Mouse (Mus musculus) kidney, embryonic 14.5 days (tissue): ENCODE measurements around the gene Aff3. TPM values are rescaled to one million over a fixed set of nuclear protein-coding genes. Genes with fewer than 3 reads are reported as not detected.
A peak's percentile ranks its signal among the peaks of the same experiment; 100 is the strongest.
"Not testable (repeated sequence)": the region's sequence is repeated elsewhere in the genome, so short reads cannot be mapped to it uniquely, and the experiment has no call there.

Source experiments
- ATAC-seq: fragments of 200-750 bp; cut with Nextera tagmentation; 2 replicates; pipeline ENCODE4 v1.8.0; 2017; ENCODE audit warnings: moderate number of reproducible peaks, mild to moderate bottlenecking, moderate TSS enrichment, moderate library complexity; ENCODE audit not compliant: low FRiP score, low TSS enrichment
- H3K27ac ChIP-seq: fragments of 300-500 bp; sonication (generic); 2 replicates; pipeline ENCODE4 v1.5.1; 2014; ENCODE audit warnings: low read depth, mild to moderate bottlenecking, low read length, moderate library complexity, mixed read lengths
- H3K27me3 ChIP-seq: fragments of 300-500 bp; sonication (generic); 2 replicates; pipeline ENCODE4 v1.6.1; 2014; ENCODE audit warnings: mild to moderate bottlenecking, low read length; ENCODE audit not compliant: control insufficient read depth, insufficient read depth
- H3K36me3 ChIP-seq: fragments of 300-500 bp; sonication (generic); 2 replicates; pipeline ENCODE4 v1.6.1; 2014; ENCODE audit warnings: low read length, mixed read lengths; ENCODE audit not compliant: control insufficient read depth, insufficient read depth
- H3K4me1 ChIP-seq: fragments of 300-500 bp; sonication (generic); 2 replicates; pipeline ENCODE4 v1.6.1; 2014; ENCODE audit warnings: low read length, mixed read lengths; ENCODE audit not compliant: control insufficient read depth, insufficient read depth
- H3K4me2 ChIP-seq: fragments of 300-500 bp; sonication (generic); replicated peaks from 2 replicates; pipeline ENCODE4 v1.6.1; 2014; ENCODE audit warnings: low read depth, mild to moderate bottlenecking, low read length
- H3K4me3 ChIP-seq: fragments of 300-500 bp; sonication (generic); 2 replicates; pipeline ENCODE4 v1.5.1; 2014; ENCODE audit warnings: mild to moderate bottlenecking, low read length
- H3K9ac ChIP-seq: fragments of 300-500 bp; sonication (generic); 2 replicates; pipeline ENCODE4 v1.6.1; 2014; ENCODE audit warnings: low read depth, mild to moderate bottlenecking, low read length, moderate library complexity
- H3K9me3 ChIP-seq: fragments of 300-500 bp; sonication (generic); 2 replicates; pipeline ENCODE4 v1.6.1; 2016; ENCODE audit warnings: low read length; ENCODE audit not compliant: control insufficient read depth
- WGBS: fragments of 180-500 bp; shearing (Covaris S2); extraction: QIAGEN DNeasy Blood & Tissue Kit; methylation state at CpG from one replicate; pipeline ENCODE4 v1.1.7; 2014; 5-methylcytosine and 5-hydroxymethylcytosine counted together
- polyA plus RNA-seq: library from polyadenylated mRNA; unstranded; fragments of >200 nt; fragmentation: Nextera tagmentation; extraction: Ambion mirVana; gene quantifications from 2 replicates; pipeline ENCODE4 v1.2.1, GENCODE M21; 2014

Gene Aff3
- polyA plus RNA-seq, 1 experiment from 2014 or later, result 11.9 TPM

DNA sequence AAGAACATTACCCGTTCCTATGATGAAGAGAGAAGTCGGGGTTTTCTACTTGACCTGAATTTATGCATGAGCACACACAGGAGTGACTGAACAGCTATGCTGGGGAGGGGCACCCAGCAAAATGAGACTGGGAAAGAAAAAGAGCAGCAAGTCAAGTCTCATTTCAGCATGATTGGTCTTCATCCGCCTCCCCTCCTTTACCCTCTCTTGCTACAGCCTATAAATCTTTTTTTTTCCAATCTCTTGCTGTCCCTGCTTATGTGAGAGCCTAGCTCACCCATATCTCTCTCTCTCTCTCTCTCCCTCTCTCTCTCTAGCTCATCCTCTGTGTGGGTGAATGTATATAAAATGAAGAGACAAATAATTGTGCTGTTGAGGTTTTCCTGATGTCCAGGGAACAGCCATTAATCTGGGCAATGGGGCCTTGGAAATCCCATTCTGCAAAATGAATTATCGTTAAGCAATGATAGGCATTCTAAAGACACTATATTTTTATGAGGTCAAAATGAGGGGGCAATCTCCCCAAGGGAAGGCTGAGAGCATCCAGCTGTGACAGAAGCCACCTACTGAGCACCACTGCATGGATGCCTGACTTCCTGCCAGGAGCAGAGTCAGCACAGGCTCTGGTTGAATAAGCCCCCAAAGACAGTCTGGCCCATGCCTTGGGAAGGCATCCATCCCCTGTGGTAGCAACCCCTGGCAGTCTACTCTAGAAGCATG lies 224.8 kb downstream of the Aff3 start:
- peak overlapping the region; percentile 31 for H3K4me2 ChIP-seq
- 4% methylated on average over 4 of the region's 4 CpGs for WGBS
- peak; percentile 90 for ATAC-seq
- H3K9ac ChIP-seq, result no peak overlapping the region
- no peak overlapping the region for H3K4me3 ChIP-seq
- H3K36me3 ChIP-seq, result no peaks in the 10 kb centered on the region
- no peaks in the 10 kb centered on the region for H3K9me3 ChIP-seq
- peaks cover 48% of the 10 kb centered on the region for H3K4me1 ChIP-seq
- H3K27me3 ChIP-seq, result no peaks in the 10 kb centered on the region
- H3K27ac ChIP-seq, result peak overlapping the region; percentile 89

DNA sequence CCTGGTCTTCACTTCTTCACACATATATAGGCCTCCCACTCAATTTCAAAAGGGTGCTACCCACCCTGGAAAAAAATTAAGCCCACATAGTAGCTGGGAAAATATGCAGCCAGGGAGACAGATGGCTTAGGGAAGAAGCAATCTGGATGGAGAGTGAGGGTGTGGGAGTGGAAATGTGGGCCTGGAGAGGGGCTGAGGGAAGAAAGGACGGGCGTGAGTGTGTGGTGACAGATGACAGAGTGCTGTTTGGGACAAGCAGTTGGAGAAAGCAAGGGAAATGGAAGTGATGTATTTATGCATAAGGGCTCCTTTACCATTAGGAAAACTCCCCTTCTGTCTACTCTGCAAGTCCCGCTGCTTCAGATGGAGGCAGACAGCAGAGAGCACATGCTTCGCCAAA lies 226.3 kb downstream of the Aff3 start:
- H3K4me1 ChIP-seq, result peaks cover 48% of the 10 kb centered on the region
- no peaks in the 10 kb centered on the region for H3K9me3 ChIP-seq
- H3K27me3 ChIP-seq, result no peaks in the 10 kb centered on the region
- no peak overlapping the region for H3K4me2 ChIP-seq
- peak; percentile 23; the same call in 1 of the 2 replicates for ATAC-seq
- H3K4me3 ChIP-seq, result no peak overlapping the region
- H3K9ac ChIP-seq, result no peak overlapping the region
- 19% methylated on average over 4 of the region's 4 CpGs for WGBS
- no peaks in the 10 kb centered on the region for H3K36me3 ChIP-seq
- H3K27ac ChIP-seq, result peak overlapping the region; percentile 73

DNA sequence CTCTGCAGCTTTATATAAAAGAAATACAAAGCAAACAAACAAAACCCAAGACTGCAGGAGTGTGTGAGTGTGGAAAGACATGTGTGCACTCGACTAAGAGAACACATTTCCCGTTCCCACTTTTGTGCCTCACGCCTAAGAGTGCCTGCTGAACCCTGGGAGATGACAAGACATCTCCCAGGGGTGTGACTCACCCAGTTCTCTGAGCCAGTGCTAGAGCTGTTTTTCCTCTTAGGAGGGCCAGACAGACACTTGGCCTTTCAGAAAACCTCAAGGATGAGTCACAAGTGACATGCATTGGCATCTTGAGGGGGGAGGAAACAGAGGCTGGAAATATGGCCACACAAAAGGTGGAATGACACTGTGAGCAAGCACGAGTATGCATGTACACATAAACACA lies 227.1 kb downstream of the Aff3 start:
- H3K9me3 ChIP-seq, result no peaks in the 10 kb centered on the region
- H3K9ac ChIP-seq, result no peak overlapping the region
- H3K36me3 ChIP-seq, result no peaks in the 10 kb centered on the region
- no peak for ATAC-seq
- H3K27ac ChIP-seq, result no peak overlapping the region
- no peak overlapping the region for H3K4me2 ChIP-seq
- H3K4me3 ChIP-seq, result no peak overlapping the region
- 70% methylated on average over 4 of the region's 4 CpGs for WGBS
- no peaks in the 10 kb centered on the region for H3K27me3 ChIP-seq
- H3K4me1 ChIP-seq, result peaks cover 48% of the 10 kb centered on the region

DNA sequence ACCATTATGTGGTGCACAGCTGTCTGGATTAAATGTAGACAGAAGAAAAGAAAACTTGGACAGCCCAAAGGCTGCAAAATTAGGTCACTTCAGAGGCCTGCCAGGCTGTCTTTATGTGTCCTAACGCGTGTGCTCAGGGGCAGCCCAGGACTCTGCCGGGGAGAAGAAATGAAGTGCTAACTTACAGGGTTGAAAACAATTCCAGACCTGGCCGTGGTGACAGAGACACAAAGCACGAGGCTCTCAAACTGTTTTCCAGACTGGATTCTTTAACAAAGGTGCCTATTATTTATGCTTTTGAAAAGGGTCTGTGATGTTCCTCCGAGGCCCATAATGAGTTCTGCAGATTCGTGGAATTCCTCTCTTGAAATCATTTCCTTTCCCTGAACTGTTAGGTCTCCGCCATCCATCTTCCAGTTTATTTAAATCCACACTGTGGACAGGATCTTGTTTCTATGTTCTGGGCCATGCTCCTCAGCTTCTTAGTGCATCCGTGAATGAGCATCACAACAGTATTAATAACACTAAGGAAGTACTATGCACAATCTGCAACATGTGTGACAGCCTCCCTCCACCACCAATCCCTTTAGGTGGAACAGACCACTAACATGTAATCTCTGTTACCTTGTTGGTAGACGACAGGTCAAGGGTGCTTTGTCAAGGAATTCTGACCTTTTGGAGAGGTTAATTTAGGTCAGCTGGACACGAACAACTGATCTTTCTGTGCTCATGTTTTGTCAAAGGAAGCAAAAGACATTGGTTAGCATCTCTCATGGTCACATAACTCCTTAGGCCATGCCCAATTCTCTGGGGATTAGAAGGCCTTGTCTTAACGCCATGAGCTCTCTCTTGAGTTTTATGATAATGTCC lies 228.0 kb downstream of the Aff3 start:
- no peaks in the 10 kb centered on the region for H3K36me3 ChIP-seq
- no peak for ATAC-seq
- H3K27ac ChIP-seq, result no peak overlapping the region
- H3K27me3 ChIP-seq, result no peaks in the 10 kb centered on the region
- H3K9ac ChIP-seq, result no peak overlapping the region
- H3K4me1 ChIP-seq, result peaks cover 39% of the 10 kb centered on the region
- H3K4me3 ChIP-seq, result no peak overlapping the region
- WGBS, result 34% methylated on average over 12 of the region's 12 CpGs
- no peaks in the 10 kb centered on the region for H3K9me3 ChIP-seq
- H3K4me2 ChIP-seq, result no peak overlapping the region

GRCm38 (mm10) chr1:38430311-38430710 lies 234.4 kb downstream of the Aff3 start:
- H3K4me1 ChIP-seq, result peaks cover 12% of the 10 kb centered on the region; the same call in 1 of the 2 replicates
- H3K9ac ChIP-seq, H3K27ac ChIP-seq, H3K4me2 ChIP-seq, H3K36me3 ChIP-seq, ATAC-seq, H3K9me3 ChIP-seq, H3K27me3 ChIP-seq, H3K4me3 ChIP-seq: not testable (repeated sequence)
- WGBS, result 91% methylated on average over 12 of the region's 12 CpGs

GRCm38 (mm10) chr1:38428708-38429683 lies 235.8 kb downstream of the Aff3 start:
- H3K4me1 ChIP-seq, result peaks cover 16% of the 10 kb centered on the region; the same call in 1 of the 2 replicates
- 49% methylated on average over 13 of the region's 13 CpGs for WGBS
- no peak overlapping the region for H3K9ac ChIP-seq
- H3K9me3 ChIP-seq, result no peaks in the 10 kb centered on the region
- ATAC-seq, result no peak
- H3K27ac ChIP-seq, result peak overlapping the region; percentile 51
- no peak overlapping the region for H3K4me2 ChIP-seq
- H3K36me3 ChIP-seq, result no peaks in the 10 kb centered on the region
- no peaks in the 10 kb centered on the region for H3K27me3 ChIP-seq
- H3K4me3 ChIP-seq, result no peak overlapping the region

GRCm38 (mm10) chr1:38422921-38423320 lies 241.8 kb downstream of the Aff3 start:
- Histone ChIP-seq H3K9me3 (no peaks in the 10 kb centered on the region), H3K27ac (no peak overlapping the region), H3K4me2 (no peak overlapping the region), H3K36me3 (no peaks in the 10 kb centered on the region), H3K9ac (no peak overlapping the region), H3K27me3 (no peaks in the 10 kb centered on the region), H3K4me3 (no peak overlapping the region), H3K4me1 (peaks cover 16% of the 10 kb centered on the region; the same call in 1 of the 2 replicates)
- no peak for ATAC-seq
- WGBS, result 93% methylated on average over 6 of the region's 6 CpGs

DNA sequence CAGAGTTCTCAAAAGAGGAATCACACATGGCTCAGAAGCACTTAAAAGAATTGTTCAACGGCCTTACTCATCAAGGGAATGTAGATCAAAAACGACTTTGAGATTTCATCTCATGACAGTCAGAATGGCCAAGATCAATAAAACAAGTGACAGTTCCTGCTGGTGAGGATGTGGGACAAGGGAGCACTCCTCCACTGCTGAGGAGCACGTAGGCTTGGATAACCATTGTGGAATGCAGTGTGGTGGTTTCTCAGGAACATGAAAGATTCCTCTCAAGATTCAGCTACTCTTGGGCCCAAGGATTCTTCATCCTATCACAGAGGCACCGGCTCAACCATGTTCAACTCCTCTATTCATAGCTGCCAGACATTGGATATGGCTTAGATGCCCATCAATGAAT lies 245.4 kb downstream of the Aff3 start:
- H3K36me3 ChIP-seq, result no peaks in the 10 kb centered on the region
- ATAC-seq, result no peak
- no peak overlapping the region for H3K4me2 ChIP-seq
- H3K9ac ChIP-seq, result no peak overlapping the region
- H3K9me3 ChIP-seq, result no peaks in the 10 kb centered on the region
- 76% methylated on average over 4 of the region's 4 CpGs for WGBS
- H3K27me3 ChIP-seq, result no peaks in the 10 kb centered on the region
- no peak overlapping the region for H3K4me3 ChIP-seq
- H3K27ac ChIP-seq, result no peak overlapping the region
- H3K4me1 ChIP-seq, result peaks cover 11% of the 10 kb centered on the region; the same call in 1 of the 2 replicates
